In the genomic region with DNA sequence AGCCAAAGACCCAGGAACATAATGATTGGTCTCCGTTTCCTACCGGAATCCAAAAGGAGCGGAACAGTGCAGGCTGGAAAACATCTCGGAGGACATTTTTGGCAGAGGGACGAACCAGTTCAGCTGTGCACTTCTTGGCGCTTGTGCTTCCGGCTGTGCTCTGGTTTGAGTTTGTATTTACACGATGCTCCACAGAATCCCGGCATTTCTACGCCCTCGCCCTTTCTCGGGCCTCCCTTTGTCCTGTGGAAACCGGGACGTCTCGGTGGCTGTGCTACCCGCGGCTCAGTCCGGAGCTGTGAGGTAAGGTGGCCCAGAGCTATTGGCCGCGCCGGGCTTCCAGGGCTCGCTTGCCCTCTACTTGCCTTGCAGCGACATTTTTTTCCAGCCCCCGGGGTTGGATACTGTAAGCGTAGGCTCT, we compare ENCODE assay signal across 1 mouse cellular context.
TF ChIP-seq lines count a peak whose summit lies in the region.

Gene Mrps31 (plus strand): TSS at position 80 of the 421 bp plus-strand sequence.

TF ChIP-seq in MEL, 35 proteins besides CTCF, POLR2A, EP300 and RAD21 (continued from another document):
- TF ChIP-seq BHLHE40 (IDR thresholded peaks at IDR 0.05; ENCODE audit: borderline replicate concordance, low read depth, low read length) (no peak), ZC3H11A (IDR thresholded peaks at IDR 0.05; ENCODE audit: low read depth, low read length) (no peak), MYC (IDR thresholded peaks at IDR 0.05; ENCODE audit: low read depth, low read length) (peak; percentile 94), MAZ (IDR thresholded peaks at IDR 0.05; ENCODE audit: low read depth, low read length) (peak; percentile 78)
TF ChIP-seq in MEL: peak in this region for 19.
